Mouse (Mus musculus) erythroblast, embryonic 14.5 days (primary cell): ENCODE data around the gene Iqsec1. TPM values are rescaled to one million over a fixed set of nuclear protein-coding genes. Genes with fewer than 3 reads are reported as not detected.

ENCODE experiments used
- H3K27me3 ChIP-seq: 2 replicates; pipeline ENCODE4 v1.6.1; 2012; ENCODE audit warnings: inconsistent platforms; ENCODE audit not compliant: control insufficient read depth
- H3K36me3 ChIP-seq: 2 replicates; pipeline ENCODE4 v1.6.1; 2012; ENCODE audit warnings: mild to moderate bottlenecking, inconsistent platforms; ENCODE audit not compliant: control insufficient read depth
- H3K4me1 ChIP-seq: 2 replicates; pipeline ENCODE4 v1.6.1; 2012; ENCODE audit warnings: inconsistent platforms; ENCODE audit not compliant: control insufficient read depth
- H3K4me3 ChIP-seq: replicated peaks from 2 replicates; pipeline ENCODE3; 2012; ENCODE audit warnings: moderate library complexity, mild to moderate bottlenecking, inconsistent platforms
- H3K9me3 ChIP-seq: 2 replicates; pipeline ENCODE4 v1.6.1; 2012; ENCODE audit warnings: low read length, inconsistent platforms, mixed read lengths; ENCODE audit not compliant: control insufficient read depth
- GATA1 ChIP-seq: IDR thresholded peaks from 2 replicates; pipeline ENCODE4 v1.6.1; 2012; ENCODE audit warnings: low read length, inconsistent platforms, mixed read lengths
- TAL1 ChIP-seq: IDR thresholded peaks from 3 replicates; pipeline ENCODE4 v1.6.1; 2012; ENCODE audit warnings: low read length, inconsistent platforms, mixed read lengths
- polyA plus RNA-seq: library from polyadenylated mRNA; stranded (reverse); fragments of >175 nt; gene quantifications from 2 replicates; pipeline ENCODE4 v1.2.3, GENCODE M21; 2012

Iqsec1 gene
- polyA plus RNA-seq, 1 experiment, result 10.6 TPM

- peaks cover 31% of the 10 kb centered on the region for H3K36me3 ChIP-seq
- H3K9me3 ChIP-seq, result no peaks in the 10 kb centered on the region
- peak overlapping the region; percentile 31 for H3K4me3 ChIP-seq
- H3K4me1 ChIP-seq, result peaks cover 99% of the 10 kb centered on the region
- peaks cover 2% of the 10 kb centered on the region; the same call in 1 of the 2 replicates for H3K27me3 ChIP-seq
- TF ChIP-seq TAL1, result no peak
- TF ChIP-seq GATA1, result no peak
Measured at GRCm38 (mm10) chr6:90607196-90607595, 381.3 kb downstream of the Iqsec1 start.

- Histone ChIP-seq H3K4me3 (peak overlapping the region; percentile 31), H3K27me3 (peaks cover 2% of the 10 kb centered on the region; the same call in 1 of the 2 replicates), H3K36me3 (peaks cover 24% of the 10 kb centered on the region), H3K9me3 (no peaks in the 10 kb centered on the region), H3K4me1 (peaks cover 98% of the 10 kb centered on the region)
- TF ChIP-seq TAL1 (no peak), GATA1 (no peak; the same call in 1 of the 2 replicates)
Measured at GRCm38 (mm10) chr6:90606538-90606937, 381.9 kb downstream of the Iqsec1 start.

Other genes with a start within 250 kb of the Iqsec1 start
- gene Nup210, start 128.1 kb upstream of the Iqsec1 start, polyA plus RNA-seq, result 15.1 and 24.6 TPM in 2 replicates
- 1.5 and 2.9 TPM in 2 replicates for gene Hdac11, start 168.0 kb upstream of the Iqsec1 start, polyA plus RNA-seq
- gene Fbln2, start 223.8 kb upstream of the Iqsec1 start, polyA plus RNA-seq, result 0.07 TPM in 1 of 2 replicates, not detected in the other